Comparison of ENCODE assay signal across 10 mouse cellular contexts in genomic region chr3:107188226-107188899, GRCm38 (mm10). TPM values are rescaled to one million over a fixed set of nuclear protein-coding genes. Genes with fewer than 3 reads are reported as not detected.
A peak's percentile ranks its signal among the peaks of the same experiment; 100 is the strongest.
DNase-seq lines count a peak whose midpoint lies in the region; ATAC-seq lines count a peak whose summit lies in the region.
"Had no signal": no experiment of that assay in that cellular context is flagged by ENCODE, and none has a peak within 500 bp of the region (broad histone marks: within the 10 kb centered on the region; RNA-seq: fewer than 3 reads in every experiment).

No protein-coding gene starts in this region.

- no peak overlapping the region for H3K27ac ChIP-seq in forebrain, embryonic 13.5 days
- no peak overlapping the region for H3K27ac ChIP-seq in limb, embryonic 11.5 days (replicated peaks; ENCODE audit: low read depth, low read length)

- no peak overlapping the region for H3K9ac ChIP-seq in forebrain, embryonic 13.5 days
- no peak overlapping the region for H3K9ac ChIP-seq in limb, embryonic 11.5 days (ENCODE audit: low read length)

- ATAC-seq in forebrain, embryonic 13.5 days, result peak; percentile 87
- no peak for ATAC-seq in limb, embryonic 11.5 days (ENCODE audit: insufficient number of reproducible peaks, low FRiP score, low TSS enrichment, low read depth)

- 0 out of 2 replicates have a peak, but pooled peaks cover 2% of the 10 kb centered on the region for H3K27me3 ChIP-seq in forebrain, embryonic 13.5 days
- no peaks in the 10 kb centered on the region for H3K27me3 ChIP-seq in limb, embryonic 11.5 days (ENCODE audit: control insufficient read depth, insufficient read depth, low read length)

- 48% methylated on average over 6 of the region's 6 CpGs for WGBS in forebrain, embryonic 13.5 days
- 46% methylated on average over 6 of the region's 6 CpGs for WGBS in limb, embryonic 11.5 days

- DNase-seq in adrenal gland, postnatal 25 days, result peak; percentile 12
- no peak for DNase-seq in adrenal gland, adult 2 months
- peak; percentile 17 for DNase-seq in adipocyte (ENCODE audit: low spot score)
- peak; percentile 73 for DNase-seq in induced T-regulatory cell, adult 2 months (ENCODE audit: low read depth)
- peak; percentile 39 for DNase-seq in limb, embryonic 11.5 days (ENCODE audit: low spot score)
- peak; percentile 15 for DNase-seq in retina, adult 2 months (ENCODE audit: low read depth, low spot score)
- DNase-seq in yolk sac, embryonic 10.5 days (ENCODE audit: low spot score), result no peak

- peaks cover 5% of the 10 kb centered on the region; the same call in 1 of the 2 replicates for H3K4me1 ChIP-seq in forebrain, embryonic 13.5 days
- no peaks in the 10 kb centered on the region for H3K4me1 ChIP-seq in limb, embryonic 11.5 days (ENCODE audit: control insufficient read depth, insufficient read depth, low read length)

- H3K4me2 ChIP-seq in forebrain, embryonic 13.5 days, result no peak overlapping the region
- no peak overlapping the region for H3K4me2 ChIP-seq in limb, embryonic 11.5 days (ENCODE audit: low read depth, severe bottlenecking)

- H3K4me3 ChIP-seq in forebrain, embryonic 13.5 days, result no peak overlapping the region
- no peak overlapping the region for H3K4me3 ChIP-seq in limb, embryonic 11.5 days (ENCODE audit: low read depth, low read length)

- no peaks in the 10 kb centered on the region for H3K9me3 ChIP-seq in forebrain, embryonic 13.5 days (replicated peaks)
- no peaks in the 10 kb centered on the region for H3K9me3 ChIP-seq in limb, embryonic 11.5 days (ENCODE audit: control insufficient read depth, low read length)

- no peaks in the 10 kb centered on the region for H3K36me3 ChIP-seq in forebrain, embryonic 13.5 days (ENCODE audit: poor library complexity, severe bottlenecking)
- no peaks in the 10 kb centered on the region for H3K36me3 ChIP-seq in limb, embryonic 11.5 days (ENCODE audit: control insufficient read depth, insufficient read depth, low read length)

RNA-seq across cellular contexts. Expression of gene Kcna10, which starts 5.5 kb away (rescaled TPM):
- total RNA-seq in adrenal gland, postnatal 25 days (2021), result not detected in 2 replicates
- total RNA-seq in adrenal gland, adult 2 months (2021), result not detected
- polyA plus RNA-seq in adrenal gland, adult 2 months (2012; rRNA removed), result not detected in 2 replicates
- polyA plus RNA-seq in forebrain, embryonic 13.5 days (2015; fragmentation: Nextera tagmentation; extraction: Ambion mirVana), result not detected in 2 replicates
- not detected in 2 replicates for polyA plus RNA-seq in limb, embryonic 11.5 days (2014; fragmentation: Nextera tagmentation; extraction: Ambion mirVana)
- polyA plus RNA-seq: C2C12; intestine, embryonic 14.5 days had no signal

RNA-seq across cellular contexts. Expression of gene Cym, which starts 33.2 kb away (rescaled TPM):
- 0.43 TPM in 1 of 2 replicates, not detected in the other for total RNA-seq in adrenal gland, postnatal 25 days (2021)
- total RNA-seq in adrenal gland, adult 2 months (2021), result 1 to 10 TPM in 1 of 2 experiments, under 1 TPM in 1; 0.55 to 1.0 TPM
- polyA plus RNA-seq in adrenal gland, adult 2 months (2012; rRNA removed), result 0.08 and 0.16 TPM in 2 replicates
- 0.35 TPM in 1 of 2 replicates, not detected in the other for polyA plus RNA-seq in forebrain, embryonic 13.5 days (2015; fragmentation: Nextera tagmentation; extraction: Ambion mirVana)
- not detected in 2 replicates for polyA plus RNA-seq in limb, embryonic 11.5 days (2014; fragmentation: Nextera tagmentation; extraction: Ambion mirVana)
- polyA plus RNA-seq: C2C12 had no signal

RNA-seq across cellular contexts. Expression of gene A630076J17Rik, which starts 42.1 kb away (rescaled TPM):
- total RNA-seq in adrenal gland, postnatal 25 days (2021), result not detected in 2 replicates
- not detected for total RNA-seq in adrenal gland, adult 2 months (2021)
- polyA plus RNA-seq in adrenal gland, adult 2 months (2012; rRNA removed), result not detected in 2 replicates
- not detected in 2 replicates for polyA plus RNA-seq in forebrain, embryonic 13.5 days (2015; fragmentation: Nextera tagmentation; extraction: Ambion mirVana)
- polyA plus RNA-seq in limb, embryonic 11.5 days (2014; fragmentation: Nextera tagmentation; extraction: Ambion mirVana), result not detected in 2 replicates
- polyA plus RNA-seq: intestine, embryonic 14.5 days had no signal

RNA-seq across cellular contexts. Expression of gene Prok1, which starts 51.1 kb away (rescaled TPM):
- 0.38 and 0.49 TPM in 2 replicates for total RNA-seq in adrenal gland, postnatal 25 days (2021)
- total RNA-seq in adrenal gland, adult 2 months (2021), result 1 to 10 TPM; 1.7 to 3.5 TPM
- polyA plus RNA-seq in adrenal gland, adult 2 months (2012; rRNA removed), result 0.17 TPM in 1 of 2 replicates, not detected in the other
- polyA plus RNA-seq in forebrain, embryonic 13.5 days (2015; fragmentation: Nextera tagmentation; extraction: Ambion mirVana), result 0.10 TPM in 1 of 2 replicates, not detected in the other
- polyA plus RNA-seq in limb, embryonic 11.5 days (2014; fragmentation: Nextera tagmentation; extraction: Ambion mirVana), result 0.06 TPM in 1 of 2 replicates, not detected in the other
- polyA plus RNA-seq: C2C12; intestine, embryonic 14.5 days had no signal

Comparison
In these comparisons a context has a peak if more than half of its experiments do, and no peak if none do; other contexts are left out.
1. DNase-seq: peak in adrenal gland, postnatal 25 days (single experiment), adipocyte (single experiment), induced T-regulatory cell, adult 2 months (single experiment), limb, embryonic 11.5 days (single experiment) and retina, adult 2 months (single experiment); none in adrenal gland, adult 2 months (single experiment) and yolk sac, embryonic 10.5 days (single experiment).